Mouse (Mus musculus): ENCODE measurements around the gene Chrm3.

Chrm3 gene

GRCm38 (mm10) chr13:9992640-9993039 lies 368.0 kb downstream of the Chrm3 start:
- no peak for DNase-seq (ENCODE audit: low spot score)

- no peak for DNase-seq (ENCODE audit: low spot score)
Observed at GRCm38 (mm10) chr13:9985648-9986047, 375.0 kb downstream of the Chrm3 start.

- no peak for DNase-seq (ENCODE audit: low spot score)
Observed at GRCm38 (mm10) chr13:9983293-9983692, 377.4 kb downstream of the Chrm3 start.

GRCm38 (mm10) chr13:9977699-9978098 lies 382.9 kb downstream of the Chrm3 start:
- DNase-seq (ENCODE audit: low spot score): no peak

- DNase-seq (ENCODE audit: low spot score): no peak
Observed at GRCm38 (mm10) chr13:9973742-9974321, 386.8 kb downstream of the Chrm3 start.

GRCm38 (mm10) chr13:9971845-9972244 lies 388.8 kb downstream of the Chrm3 start:
- no peak for DNase-seq (ENCODE audit: low spot score)

- no peak for DNase-seq (ENCODE audit: low spot score)
Observed at GRCm38 (mm10) chr13:9952619-9953018, 408.0 kb downstream of the Chrm3 start.

- no peak for DNase-seq (ENCODE audit: low spot score)
Observed at GRCm38 (mm10) chr13:9951376-9951775, 409.3 kb downstream of the Chrm3 start.

- DNase-seq (ENCODE audit: low spot score): no peak
Observed at GRCm38 (mm10) chr13:9949091-9949490, 411.6 kb downstream of the Chrm3 start.

- DNase-seq (ENCODE audit: low spot score): peak; percentile 5
Observed at GRCm38 (mm10) chr13:9940186-9940585, 420.5 kb downstream of the Chrm3 start.

GRCm38 (mm10) chr13:9938798-9939485 lies 421.7 kb downstream of the Chrm3 start:
- no peak for DNase-seq (ENCODE audit: low spot score)

GRCm38 (mm10) chr13:9932714-9933113 lies 427.9 kb downstream of the Chrm3 start:
- no peak for DNase-seq (ENCODE audit: low spot score)

- DNase-seq (ENCODE audit: low spot score): no peak
Observed at GRCm38 (mm10) chr13:9930606-9931005, 430.0 kb downstream of the Chrm3 start.

- no peak for DNase-seq (ENCODE audit: low spot score)
Observed at GRCm38 (mm10) chr13:9929978-9930377, 430.7 kb downstream of the Chrm3 start.

- DNase-seq (ENCODE audit: low spot score): no peak
Observed at GRCm38 (mm10) chr13:9921150-9921549, 439.5 kb downstream of the Chrm3 start.

GRCm38 (mm10) chr13:9912697-9913096 lies 447.9 kb downstream of the Chrm3 start:
- no peak for DNase-seq (ENCODE audit: low spot score)

GRCm38 (mm10) chr13:9908707-9909106 lies 451.9 kb downstream of the Chrm3 start:
- DNase-seq (ENCODE audit: low spot score): no peak

GRCm38 (mm10) chr13:9907202-9907601 lies 453.4 kb downstream of the Chrm3 start:
- DNase-seq (ENCODE audit: low spot score): no peak

- DNase-seq (ENCODE audit: low spot score): no peak
Observed at GRCm38 (mm10) chr13:9904455-9904854, 456.2 kb downstream of the Chrm3 start.

- DNase-seq (ENCODE audit: low spot score): no peak
Observed at GRCm38 (mm10) chr13:9900653-9901385, 459.8 kb downstream of the Chrm3 start.

- DNase-seq (ENCODE audit: low spot score): no peak
Observed at GRCm38 (mm10) chr13:9898664-9899369, 461.8 kb downstream of the Chrm3 start.

- DNase-seq (ENCODE audit: low spot score): no peak
Observed at GRCm38 (mm10) chr13:9897231-9897630, 463.4 kb downstream of the Chrm3 start.
